Mouse (Mus musculus): ENCODE results near the gene Cdk18. TPM values are rescaled to one million over a fixed set of nuclear protein-coding genes. Genes with fewer than 3 reads are reported as not detected.
A peak's percentile ranks its signal among the peaks of the same experiment; 100 is the strongest.

Cdk18 gene
- total and polyA plus RNA-seq, 2 experiments from 2014 or later, result 3.1 to 7.2 TPM

DNA sequence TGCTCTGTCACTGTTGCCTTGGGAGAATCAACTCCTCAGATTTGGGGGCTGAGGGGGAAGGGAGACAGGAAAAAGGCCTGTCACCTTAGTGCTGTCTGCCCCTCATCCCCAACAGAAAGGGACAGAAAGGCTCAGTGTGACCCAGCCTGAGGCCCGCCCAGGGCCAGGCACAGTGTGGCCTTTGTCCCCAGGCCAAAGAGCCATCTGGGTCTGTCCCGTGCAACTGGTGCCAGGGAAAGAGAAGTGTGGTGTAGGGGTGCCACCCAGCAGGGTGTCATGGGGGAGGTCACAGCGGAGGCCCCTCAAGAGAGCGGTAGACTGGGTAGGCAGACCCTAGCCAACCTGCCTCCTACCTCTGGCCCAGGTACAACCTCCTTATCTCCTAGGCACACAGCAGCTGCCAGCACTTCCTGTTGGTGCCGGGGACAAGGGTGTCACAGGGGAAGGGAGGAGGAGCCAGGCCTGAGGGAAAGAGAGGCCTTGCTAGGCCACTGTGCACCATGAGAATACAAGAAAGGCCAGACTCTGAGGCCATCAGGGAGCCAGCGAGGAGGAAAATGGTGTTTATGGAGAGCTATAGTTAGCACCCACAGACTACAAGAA is 13.6 kb downstream of the Cdk18 start:
- Histone ChIP-seq H3K9me3 (ENCODE audit: low read length) (no peaks in the 10 kb centered on the region), H3K4me2 (ENCODE audit: low read depth, low read length, poor library complexity, severe bottlenecking) (no peak overlapping the region), H3K36me3 (ENCODE audit: insufficient read depth, low read length) (no peaks in the 10 kb centered on the region), H3K27me3 (ENCODE audit: insufficient read depth, low read length) (no peaks in the 10 kb centered on the region), H3K4me3 (ENCODE audit: low read depth, low read length) (no peak overlapping the region), H3K9ac (replicated peaks; ENCODE audit: low read length, poor library complexity, severe bottlenecking) (0 out of 2 replicates have a peak overlapping the region, but pooled peaks have one; percentile 2), H3K27ac (ENCODE audit: low read depth, low read length) (no peak overlapping the region), H3K4me1 (ENCODE audit: insufficient read depth, low read length) (peaks cover 2% of the 10 kb centered on the region; the same call in 1 of the 2 replicates)
- no peak for TF ChIP-seq CTCF (IDR thresholded peaks at IDR 0.05)
- 80% methylated on average over 6 of the region's 6 CpGs for WGBS
- ATAC-seq (ENCODE audit: low FRiP score) (no peak), DNase-seq (ENCODE audit: low spot score) (no peak)

DNA sequence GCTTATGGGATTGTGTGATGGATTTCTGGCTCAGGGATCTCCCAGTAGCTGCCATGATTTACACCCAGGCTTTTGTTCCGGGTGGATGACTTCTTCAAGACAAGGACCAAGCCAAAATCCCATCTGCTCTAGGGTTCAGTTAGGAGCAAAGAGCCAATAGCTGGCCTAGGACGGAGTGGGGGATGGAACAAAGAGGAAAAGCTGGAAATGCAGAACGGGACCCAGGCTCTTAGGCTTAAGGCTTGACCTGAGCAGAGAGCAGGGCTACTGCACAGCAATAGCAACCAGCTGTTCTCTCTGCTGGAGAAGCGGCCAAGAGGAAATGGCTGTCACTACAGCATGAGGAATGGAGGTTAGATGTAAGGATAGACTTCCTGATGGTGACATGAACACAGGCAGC is 14.2 kb downstream of the Cdk18 start:
- Histone ChIP-seq H3K4me1 (ENCODE audit: insufficient read depth, low read length) (peaks cover 2% of the 10 kb centered on the region; the same call in 1 of the 2 replicates), H3K27ac (ENCODE audit: low read depth, low read length) (no peak overlapping the region), H3K4me2 (ENCODE audit: low read depth, low read length, poor library complexity, severe bottlenecking) (no peak overlapping the region), H3K27me3 (ENCODE audit: insufficient read depth, low read length) (no peaks in the 10 kb centered on the region), H3K9me3 (ENCODE audit: low read length) (no peaks in the 10 kb centered on the region), H3K4me3 (ENCODE audit: low read depth, low read length) (no peak overlapping the region), H3K9ac (replicated peaks; ENCODE audit: low read length, poor library complexity, severe bottlenecking) (no peak overlapping the region), H3K36me3 (ENCODE audit: insufficient read depth, low read length) (no peaks in the 10 kb centered on the region)
- ATAC-seq (ENCODE audit: low FRiP score) (no peak), DNase-seq (ENCODE audit: low spot score) (peak; percentile 68)
- WGBS, result 66% methylated on average over 4 of the region's 4 CpGs
- TF ChIP-seq CTCF (IDR thresholded peaks at IDR 0.05), result no peak

GRCm38 (mm10) chr1:132123420-132124014 is 16.0 kb downstream of the Cdk18 start:
- no peak for TF ChIP-seq CTCF (IDR thresholded peaks at IDR 0.05)
- peak overlapping the region; percentile 6; the same call in 1 of the 2 replicates for H3K4me2 ChIP-seq (ENCODE audit: low read depth, low read length, poor library complexity, severe bottlenecking)
- H3K27me3 ChIP-seq (ENCODE audit: insufficient read depth, low read length), result no peaks in the 10 kb centered on the region
- H3K36me3 ChIP-seq (ENCODE audit: insufficient read depth, low read length), result no peaks in the 10 kb centered on the region
- H3K9ac ChIP-seq (replicated peaks; ENCODE audit: low read length, poor library complexity, severe bottlenecking), result 0 out of 2 replicates have a peak overlapping the region, but pooled peaks have one; percentile 13
- peak; percentile 65 for DNase-seq (ENCODE audit: low spot score)
- WGBS, result 35% methylated on average over 9 of the region's 9 CpGs
- H3K4me1 ChIP-seq (ENCODE audit: insufficient read depth, low read length), result peaks cover 2% of the 10 kb centered on the region; the same call in 1 of the 2 replicates
- ATAC-seq (ENCODE audit: low FRiP score), result peak; percentile 59
- H3K9me3 ChIP-seq (ENCODE audit: low read length), result no peaks in the 10 kb centered on the region
- H3K27ac ChIP-seq (ENCODE audit: low read depth, low read length), result peak overlapping the region; percentile 67
- no peak overlapping the region for H3K4me3 ChIP-seq (ENCODE audit: low read depth, low read length)

DNA sequence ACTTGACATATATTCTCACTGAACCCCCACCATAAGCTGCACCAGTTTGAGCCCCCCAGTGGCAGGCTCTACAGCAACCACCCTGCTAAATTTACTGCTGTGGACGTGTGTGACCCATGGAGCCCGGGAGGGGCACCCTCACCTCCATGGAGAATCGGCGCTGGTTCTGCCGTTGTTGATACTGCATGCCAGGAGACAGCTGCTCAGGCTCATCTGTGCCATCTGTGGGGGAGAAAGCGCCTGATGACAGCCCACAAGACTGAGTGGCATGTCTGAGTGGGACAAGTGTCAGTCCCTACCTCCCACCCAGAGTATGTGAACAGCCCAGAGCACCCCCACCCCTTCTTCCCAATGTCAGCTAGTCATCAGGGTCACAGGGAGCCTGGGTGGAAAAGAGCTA is 17.6 kb downstream of the Cdk18 start:
- H3K9me3 ChIP-seq (ENCODE audit: low read length), result no peaks in the 10 kb centered on the region
- no peaks in the 10 kb centered on the region for H3K27me3 ChIP-seq (ENCODE audit: insufficient read depth, low read length)
- H3K9ac ChIP-seq (replicated peaks; ENCODE audit: low read length, poor library complexity, severe bottlenecking), result no peak overlapping the region
- no peak overlapping the region for H3K27ac ChIP-seq (ENCODE audit: low read depth, low read length)
- no peaks in the 10 kb centered on the region for H3K36me3 ChIP-seq (ENCODE audit: insufficient read depth, low read length)
- no peak for TF ChIP-seq CTCF (IDR thresholded peaks at IDR 0.05)
- ATAC-seq (ENCODE audit: low FRiP score) (no peak), DNase-seq (ENCODE audit: low spot score) (no peak)
- H3K4me1 ChIP-seq (ENCODE audit: insufficient read depth, low read length), result peaks cover 2% of the 10 kb centered on the region; the same call in 1 of the 2 replicates
- no peak overlapping the region for H3K4me2 ChIP-seq (ENCODE audit: low read depth, low read length, poor library complexity, severe bottlenecking)
- 85% methylated on average over 6 of the region's 6 CpGs for WGBS
- H3K4me3 ChIP-seq (ENCODE audit: low read depth, low read length), result no peak overlapping the region

DNA sequence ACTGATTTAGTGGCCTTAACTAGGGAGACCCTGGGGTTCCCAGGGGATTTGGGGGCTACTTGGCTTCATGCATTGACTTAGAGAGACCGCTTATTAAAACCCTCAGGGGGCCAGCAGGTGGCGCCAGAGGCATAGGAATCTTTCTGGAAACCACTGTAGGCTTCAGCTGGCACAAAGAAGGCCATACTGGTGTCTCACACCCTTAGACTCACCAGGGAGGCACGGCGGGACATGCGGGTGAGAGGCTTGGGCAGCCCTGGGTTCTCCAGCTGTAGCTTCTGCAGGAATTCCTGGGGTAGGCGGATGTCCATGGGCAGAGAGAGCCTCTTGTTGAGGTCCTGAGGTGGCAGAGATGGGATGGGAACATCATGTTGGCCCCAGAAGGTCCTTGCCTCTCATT is 18.2 kb downstream of the Cdk18 start:
- 16% methylated on average over 6 of the region's 6 CpGs for WGBS
- Histone ChIP-seq H3K36me3 (ENCODE audit: insufficient read depth, low read length) (no peaks in the 10 kb centered on the region), H3K4me1 (ENCODE audit: insufficient read depth, low read length) (peaks cover 2% of the 10 kb centered on the region; the same call in 1 of the 2 replicates), H3K9ac (replicated peaks; ENCODE audit: low read length, poor library complexity, severe bottlenecking) (no peak overlapping the region), H3K9me3 (ENCODE audit: low read length) (no peaks in the 10 kb centered on the region), H3K4me2 (ENCODE audit: low read depth, low read length, poor library complexity, severe bottlenecking) (no peak overlapping the region), H3K4me3 (ENCODE audit: low read depth, low read length) (no peak overlapping the region), H3K27ac (ENCODE audit: low read depth, low read length) (no peak overlapping the region), H3K27me3 (ENCODE audit: insufficient read depth, low read length) (no peaks in the 10 kb centered on the region)
- ATAC-seq (ENCODE audit: low FRiP score), result peak; percentile 50; the same call in 1 of the 2 replicates
- DNase-seq (ENCODE audit: low spot score), result peak; percentile 93
- TF ChIP-seq CTCF (IDR thresholded peaks at IDR 0.05), result peak; percentile 90

GRCm38 (mm10) chr1:132116606-132117005 is 22.9 kb downstream of the Cdk18 start:
- Histone ChIP-seq H3K4me3 (ENCODE audit: low read depth, low read length) (no peak overlapping the region), H3K9me3 (ENCODE audit: low read length) (no peaks in the 10 kb centered on the region), H3K9ac (replicated peaks; ENCODE audit: low read length, poor library complexity, severe bottlenecking) (no peak overlapping the region), H3K4me1 (ENCODE audit: insufficient read depth, low read length) (no peaks in the 10 kb centered on the region), H3K27ac (ENCODE audit: low read depth, low read length) (no peak overlapping the region), H3K4me2 (ENCODE audit: low read depth, low read length, poor library complexity, severe bottlenecking) (no peak overlapping the region), H3K36me3 (ENCODE audit: insufficient read depth, low read length) (no peaks in the 10 kb centered on the region), H3K27me3 (ENCODE audit: insufficient read depth, low read length) (no peaks in the 10 kb centered on the region)
- DNase-seq (ENCODE audit: low spot score), result peak; percentile 73
- peak; percentile 79 for TF ChIP-seq CTCF (IDR thresholded peaks at IDR 0.05)
- ATAC-seq (ENCODE audit: low FRiP score), result no peak
- WGBS, result 16% methylated on average over 18 of the region's 18 CpGs

Data from midbrain, postnatal 0 days (tissue).